Mouse (Mus musculus): ENCODE results near the gene Apol8. TPM values are rescaled to one million over a fixed set of nuclear protein-coding genes. Genes with fewer than 3 reads are reported as not detected.

Gene Apol8
- polyA plus RNA-seq, 1 experiment from 2014 or later, result 0.21 TPM

DNA sequence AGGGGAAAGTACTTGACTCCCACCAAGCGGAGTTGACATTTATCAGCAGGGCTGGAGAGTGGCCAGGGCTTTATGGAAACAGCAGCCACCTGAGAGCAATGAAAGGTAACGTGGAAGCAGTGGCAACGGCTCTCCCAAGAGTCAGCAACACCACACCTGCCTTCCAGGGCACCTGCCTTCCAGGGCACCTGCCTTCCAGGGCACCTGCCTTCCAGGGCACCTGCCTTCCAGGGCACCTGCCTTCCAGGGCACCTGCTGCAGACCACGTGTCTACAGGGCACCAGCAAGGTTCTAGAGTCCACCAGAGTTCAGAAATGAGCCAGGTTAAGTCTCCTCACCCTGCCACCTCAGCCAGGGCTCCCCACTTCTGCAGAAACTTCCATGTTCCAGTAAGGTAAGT, 36.3 kb upstream of the Apol8 start:
- H3K9ac ChIP-seq (ENCODE audit: low read length), result no peak overlapping the region
- no peak overlapping the region for H3K4me2 ChIP-seq (ENCODE audit: low read depth, low read length, severe bottlenecking)
- H3K27me3 ChIP-seq (ENCODE audit: control insufficient read depth, insufficient read depth, low read length), result no peaks in the 10 kb centered on the region
- no peak for DNase-seq (ENCODE audit: low spot score)
- no peak overlapping the region for H3K4me3 ChIP-seq (ENCODE audit: low read depth, low read length)
- H3K27ac ChIP-seq (ENCODE audit: low read depth, low read length), result no peak overlapping the region
- no peaks in the 10 kb centered on the region for H3K4me1 ChIP-seq (replicated peaks; ENCODE audit: control insufficient read depth, insufficient read depth, low read length)
- H3K36me3 ChIP-seq (ENCODE audit: control insufficient read depth, insufficient read depth, low read length), result peaks cover 4% of the 10 kb centered on the region; the same call in 1 of the 2 replicates
- no peak for ATAC-seq (replicated peaks; ENCODE audit: low FRiP score)
- no peaks in the 10 kb centered on the region for H3K9me3 ChIP-seq (ENCODE audit: control insufficient read depth, low read length)
- WGBS, result 98% methylated on average over 4 of the region's 4 CpGs

GRCm38 (mm10) chr15:77792056-77792455, 35.3 kb upstream of the Apol8 start:
- no peak for DNase-seq (ENCODE audit: low spot score)
- Histone ChIP-seq H3K9ac (ENCODE audit: low read length) (no peak overlapping the region), H3K27ac (ENCODE audit: low read depth, low read length) (no peak overlapping the region), H3K27me3 (ENCODE audit: control insufficient read depth, insufficient read depth, low read length) (no peaks in the 10 kb centered on the region), H3K4me1 (replicated peaks; ENCODE audit: control insufficient read depth, insufficient read depth, low read length) (no peaks in the 10 kb centered on the region), H3K4me3 (ENCODE audit: low read depth, low read length) (no peak overlapping the region), H3K4me2 (ENCODE audit: low read depth, low read length, severe bottlenecking) (no peak overlapping the region), H3K36me3 (ENCODE audit: control insufficient read depth, insufficient read depth, low read length) (peaks cover 4% of the 10 kb centered on the region; the same call in 1 of the 2 replicates), H3K9me3 (ENCODE audit: control insufficient read depth, low read length) (no peaks in the 10 kb centered on the region)
- WGBS, result 90% methylated on average over 9 of the region's 9 CpGs
- ATAC-seq (replicated peaks; ENCODE audit: low FRiP score), result no peak

DNA sequence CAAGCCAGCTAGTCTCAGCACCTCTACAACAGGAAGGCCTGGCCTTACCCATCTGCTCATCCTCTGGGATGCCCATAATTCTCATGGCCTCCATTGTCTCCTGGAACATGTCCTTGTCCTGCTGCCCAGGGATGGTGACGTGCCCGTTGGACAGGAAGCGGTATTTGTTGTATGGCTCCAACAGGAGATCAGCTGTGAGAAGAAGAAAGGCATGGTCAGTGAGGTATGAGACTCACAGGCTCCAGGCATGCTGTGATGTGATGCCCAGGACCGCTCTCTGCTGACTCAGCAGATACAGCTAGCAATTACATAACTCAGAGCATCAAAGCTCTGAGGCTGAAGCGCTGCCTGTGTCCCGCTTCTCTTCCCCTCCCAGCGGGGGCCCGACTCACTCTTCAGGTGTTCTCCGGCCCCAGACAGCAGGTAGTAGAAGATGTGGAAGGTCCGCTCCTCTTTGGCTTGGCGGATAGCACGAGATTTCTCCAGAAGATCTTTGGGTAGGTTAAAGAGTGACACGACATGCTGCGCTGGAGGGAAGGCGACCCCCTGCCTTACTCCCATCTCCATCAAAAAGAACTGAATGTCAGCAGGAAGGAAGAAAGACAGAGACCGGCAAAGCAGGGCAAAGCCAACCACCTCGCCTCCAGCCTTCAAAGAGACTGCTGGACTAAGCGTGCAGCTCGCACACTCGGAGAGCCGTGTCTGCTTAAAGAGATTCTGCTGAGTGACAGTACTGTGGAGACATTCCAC, 34.0 kb upstream of the Apol8 start:
- no peak overlapping the region for H3K4me3 ChIP-seq (ENCODE audit: low read depth, low read length)
- WGBS, result 92% methylated on average over 21 of the region's 21 CpGs
- H3K27me3 ChIP-seq (ENCODE audit: control insufficient read depth, insufficient read depth, low read length), result no peaks in the 10 kb centered on the region
- H3K4me1 ChIP-seq (replicated peaks; ENCODE audit: control insufficient read depth, insufficient read depth, low read length), result no peaks in the 10 kb centered on the region
- H3K27ac ChIP-seq (ENCODE audit: low read depth, low read length), result no peak overlapping the region
- no peak overlapping the region for H3K9ac ChIP-seq (ENCODE audit: low read length)
- H3K4me2 ChIP-seq (ENCODE audit: low read depth, low read length, severe bottlenecking), result no peak overlapping the region
- H3K36me3 ChIP-seq (ENCODE audit: control insufficient read depth, insufficient read depth, low read length), result peaks cover 4% of the 10 kb centered on the region; the same call in 1 of the 2 replicates
- H3K9me3 ChIP-seq (ENCODE audit: control insufficient read depth, low read length), result no peaks in the 10 kb centered on the region
- no peak for ATAC-seq (replicated peaks; ENCODE audit: low FRiP score)
- DNase-seq (ENCODE audit: low spot score), result no peak

- Histone ChIP-seq H3K4me1 (replicated peaks; ENCODE audit: control insufficient read depth, insufficient read depth, low read length) (no peaks in the 10 kb centered on the region), H3K9me3 (ENCODE audit: control insufficient read depth, low read length) (no peaks in the 10 kb centered on the region), H3K4me2 (ENCODE audit: low read depth, low read length, severe bottlenecking) (no peak overlapping the region), H3K9ac (ENCODE audit: low read length) (no peak overlapping the region), H3K36me3 (ENCODE audit: control insufficient read depth, insufficient read depth, low read length) (peaks cover 4% of the 10 kb centered on the region; the same call in 1 of the 2 replicates), H3K4me3 (ENCODE audit: low read depth, low read length) (no peak overlapping the region), H3K27ac (ENCODE audit: low read depth, low read length) (no peak overlapping the region), H3K27me3 (ENCODE audit: control insufficient read depth, insufficient read depth, low read length) (no peaks in the 10 kb centered on the region)
- ATAC-seq (replicated peaks; ENCODE audit: low FRiP score) (no peak), DNase-seq (ENCODE audit: low spot score) (no peak)
- 78% methylated on average over 3 of the region's 3 CpGs for WGBS
Observed at GRCm38 (mm10) chr15:77789186-77789585, 32.4 kb upstream of the Apol8 start.

- H3K27me3 ChIP-seq (ENCODE audit: control insufficient read depth, insufficient read depth, low read length), result no peaks in the 10 kb centered on the region
- no peak overlapping the region for H3K4me3 ChIP-seq (ENCODE audit: low read depth, low read length)
- no peaks in the 10 kb centered on the region for H3K4me1 ChIP-seq (replicated peaks; ENCODE audit: control insufficient read depth, insufficient read depth, low read length)
- no peak overlapping the region for H3K4me2 ChIP-seq (ENCODE audit: low read depth, low read length, severe bottlenecking)
- peaks cover 4% of the 10 kb centered on the region; the same call in 1 of the 2 replicates for H3K36me3 ChIP-seq (ENCODE audit: control insufficient read depth, insufficient read depth, low read length)
- no peak overlapping the region for H3K9ac ChIP-seq (ENCODE audit: low read length)
- ATAC-seq (replicated peaks; ENCODE audit: low FRiP score) (no peak), DNase-seq (ENCODE audit: low spot score) (no peak)
- no peaks in the 10 kb centered on the region for H3K9me3 ChIP-seq (ENCODE audit: control insufficient read depth, low read length)
- 85% methylated on average over 6 of the region's 6 CpGs for WGBS
- no peak overlapping the region for H3K27ac ChIP-seq (ENCODE audit: low read depth, low read length)
Observed at GRCm38 (mm10) chr15:77788356-77788755, 31.6 kb upstream of the Apol8 start.

GRCm38 (mm10) chr15:77785807-77786206, 29.0 kb upstream of the Apol8 start:
- DNase-seq (ENCODE audit: low spot score) (no peak), ATAC-seq (replicated peaks; ENCODE audit: low FRiP score) (no peak)
- Histone ChIP-seq H3K4me3 (ENCODE audit: low read depth, low read length) (no peak overlapping the region), H3K9ac (ENCODE audit: low read length) (no peak overlapping the region), H3K4me2 (ENCODE audit: low read depth, low read length, severe bottlenecking) (no peak overlapping the region), H3K27me3 (ENCODE audit: control insufficient read depth, insufficient read depth, low read length) (no peaks in the 10 kb centered on the region), H3K27ac (ENCODE audit: low read depth, low read length) (no peak overlapping the region), H3K36me3 (ENCODE audit: control insufficient read depth, insufficient read depth, low read length) (peaks cover 6% of the 10 kb centered on the region; the same call in 1 of the 2 replicates), H3K9me3 (ENCODE audit: control insufficient read depth, low read length) (no peaks in the 10 kb centered on the region), H3K4me1 (replicated peaks; ENCODE audit: control insufficient read depth, insufficient read depth, low read length) (no peaks in the 10 kb centered on the region)
- WGBS, result 90% methylated on average over 1 of the region's 1 CpGs

GRCm38 (mm10) chr15:77784039-77784824, 27.4 kb upstream of the Apol8 start:
- DNase-seq (ENCODE audit: low spot score), result no peak
- no peak overlapping the region for H3K4me3 ChIP-seq (ENCODE audit: low read depth, low read length)
- H3K4me1 ChIP-seq (replicated peaks; ENCODE audit: control insufficient read depth, insufficient read depth, low read length), result no peaks in the 10 kb centered on the region
- no peaks in the 10 kb centered on the region for H3K27me3 ChIP-seq (ENCODE audit: control insufficient read depth, insufficient read depth, low read length)
- no peak overlapping the region for H3K4me2 ChIP-seq (ENCODE audit: low read depth, low read length, severe bottlenecking)
- no peak for ATAC-seq (replicated peaks; ENCODE audit: low FRiP score)
- H3K9me3 ChIP-seq (ENCODE audit: control insufficient read depth, low read length), result no peaks in the 10 kb centered on the region
- WGBS, result 84% methylated on average over 22 of the region's 22 CpGs
- H3K27ac ChIP-seq (ENCODE audit: low read depth, low read length), result no peak overlapping the region
- H3K9ac ChIP-seq (ENCODE audit: low read length), result no peak overlapping the region
- H3K36me3 ChIP-seq (ENCODE audit: control insufficient read depth, insufficient read depth, low read length), result peaks cover 2% of the 10 kb centered on the region; the same call in 1 of the 2 replicates

DNA sequence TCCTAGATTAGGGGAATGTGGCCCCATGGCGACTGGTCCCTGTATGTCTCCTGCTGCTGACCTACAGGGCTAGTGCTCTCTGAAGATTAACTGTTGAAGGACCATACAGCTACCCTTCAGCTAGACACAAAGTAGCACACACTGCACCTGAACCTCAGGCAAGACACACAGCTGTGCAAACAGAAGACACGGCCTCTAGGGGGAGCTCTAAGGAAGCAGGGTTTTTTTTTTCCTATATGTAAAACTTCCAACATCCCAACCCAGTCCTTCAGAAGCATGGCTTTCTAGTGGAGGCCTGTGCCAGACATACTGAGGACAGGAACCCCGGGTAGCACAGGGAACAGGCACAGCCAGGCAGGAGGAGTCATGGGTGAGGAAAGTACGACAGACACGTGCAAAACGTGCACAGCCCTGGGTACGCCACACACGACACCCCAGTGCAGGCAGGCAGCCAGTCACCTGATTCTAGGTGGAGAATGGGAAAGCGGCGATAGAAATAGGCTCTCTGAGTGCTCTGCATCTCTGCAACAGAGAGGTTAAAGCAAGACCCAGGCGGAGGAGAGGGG, 25.7 kb upstream of the Apol8 start:
- ATAC-seq (replicated peaks; ENCODE audit: low FRiP score) (no peak), DNase-seq (ENCODE audit: low spot score) (no peak)
- no peaks in the 10 kb centered on the region for H3K4me1 ChIP-seq (replicated peaks; ENCODE audit: control insufficient read depth, insufficient read depth, low read length)
- H3K36me3 ChIP-seq (ENCODE audit: control insufficient read depth, insufficient read depth, low read length), result peaks cover 3% of the 10 kb centered on the region; the same call in 1 of the 2 replicates
- H3K9ac ChIP-seq (ENCODE audit: low read length), result no peak overlapping the region
- no peak overlapping the region for H3K27ac ChIP-seq (ENCODE audit: low read depth, low read length)
- no peaks in the 10 kb centered on the region for H3K9me3 ChIP-seq (ENCODE audit: control insufficient read depth, low read length)
- H3K4me3 ChIP-seq (ENCODE audit: low read depth, low read length), result no peak overlapping the region
- no peaks in the 10 kb centered on the region for H3K27me3 ChIP-seq (ENCODE audit: control insufficient read depth, insufficient read depth, low read length)
- 85% methylated on average over 11 of the region's 11 CpGs for WGBS
- H3K4me2 ChIP-seq (ENCODE audit: low read depth, low read length, severe bottlenecking), result no peak overlapping the region
